Mouse (Mus musculus): ENCODE results near the gene Fbln7. TPM values are rescaled to one million over a fixed set of nuclear protein-coding genes. Genes with fewer than 3 reads are reported as not detected.

The Fbln7 gene
- total and polyA plus RNA-seq, 3 experiments, result not detected

DNA sequence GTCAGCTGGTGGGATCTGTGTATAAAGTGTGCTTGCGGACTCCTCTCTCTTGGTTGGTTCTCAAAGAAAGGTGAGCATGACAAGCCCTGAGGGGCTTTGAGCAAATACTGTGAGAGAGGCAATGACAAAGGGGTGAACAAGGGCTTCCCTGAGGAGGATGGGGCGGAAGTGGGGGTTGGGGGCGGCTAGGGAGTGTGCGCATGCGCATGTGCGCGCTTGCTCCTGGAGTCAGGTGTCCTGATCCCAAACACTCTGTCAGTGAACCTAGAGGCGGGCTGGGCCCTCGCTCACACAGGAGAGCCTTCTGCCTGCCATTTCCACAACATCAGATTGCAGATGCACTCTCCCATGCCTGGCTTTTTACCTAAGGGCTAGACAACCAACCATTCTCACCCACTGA lies 9.5 kb downstream of the Fbln7 start:
- Histone ChIP-seq H3K27me3 (ENCODE audit: control insufficient read depth in 1 of 2, insufficient read depth in 2 of 2, low read length in 2 of 2) (no peaks in the 10 kb centered on the region; a peak in 2 of 4 replicates), H3K79me2 (ENCODE audit: control insufficient read depth, insufficient read depth, low read length, poor library complexity) (no peaks in the 10 kb centered on the region), H3K4me1 (ENCODE audit: control insufficient read depth in 1 of 2, insufficient read depth in 2 of 2, low read length in 2 of 2) (no peaks in the 10 kb centered on the region), H3K27ac (ENCODE audit: control insufficient read depth, low read depth, low read length) (no peak overlapping the region), H3K36me3 (ENCODE audit: control insufficient read depth in 1 of 2, insufficient read depth in 2 of 2, low read length in 2 of 2) (no peaks in the 10 kb centered on the region), H3K9me3 (replicated peaks; ENCODE audit: insufficient read depth, low read length) (no peaks in the 10 kb centered on the region), H3K4me3 (ENCODE audit: control insufficient read depth in 1 of 2, insufficient read depth in 1 of 2, low read depth in 2 of 2, low read length in 2 of 2) (no peak overlapping the region), H3K9ac (ENCODE audit: control insufficient read depth, low read depth, low read length, poor library complexity, severe bottlenecking) (no peak overlapping the region)
- no peak for DNase-seq (ENCODE audit: low read depth, low spot score)
- no peak for TF ChIP-seq ETS1 (IDR thresholded peaks at IDR 0.05; ENCODE audit: low read depth, low read length)
- TF ChIP-seq MAFK (IDR thresholded peaks at IDR 0.05; ENCODE audit: borderline replicate concordance, low read depth, low read length), result no peak
- no peak for TF ChIP-seq POLR2AphosphoS5 (IDR thresholded peaks at IDR 0.05; ENCODE audit: borderline replicate concordance, low read depth, low read length)
- TF ChIP-seq MEF2A (IDR thresholded peaks at IDR 0.05; ENCODE audit: extremely low read depth, insufficient replicate concordance, low read depth, low read length, poor library complexity, severe bottlenecking), result no peak
- no peak for TF ChIP-seq NELFE (IDR thresholded peaks at IDR 0.05; ENCODE audit: low read depth, low read length)
- TF ChIP-seq JUND (IDR thresholded peaks at IDR 0.05; ENCODE audit: low read depth, low read length), result no peak
- TF ChIP-seq HCFC1 (IDR thresholded peaks at IDR 0.05; ENCODE audit: low read depth, low read length), result no peak
- TF ChIP-seq RAD21 (IDR thresholded peaks at IDR 0.05; ENCODE audit: low read depth, low read length), result no peak
- no peak for TF ChIP-seq NRF1 (IDR thresholded peaks at IDR 0.05; ENCODE audit: insufficient read depth, low read depth, low read length, poor library complexity, severe bottlenecking)
- TF ChIP-seq GATA1 (IDR thresholded peaks at IDR 0.05; ENCODE audit: low read depth, low read length), result no peak
- TF ChIP-seq POLR2AphosphoS2 (IDR thresholded peaks at IDR 0.05; ENCODE audit: low read length), result no peak
- TF ChIP-seq MAX (IDR thresholded peaks at IDR 0.05; ENCODE audit: low read length), result no peak
- no peak for TF ChIP-seq MAZ (IDR thresholded peaks at IDR 0.05; ENCODE audit: low read depth, low read length)
- no peak for TF ChIP-seq EP300 (IDR thresholded peaks at IDR 0.05; ENCODE audit: low read depth in 1 of 2, low read length in 2 of 2)

DNA sequence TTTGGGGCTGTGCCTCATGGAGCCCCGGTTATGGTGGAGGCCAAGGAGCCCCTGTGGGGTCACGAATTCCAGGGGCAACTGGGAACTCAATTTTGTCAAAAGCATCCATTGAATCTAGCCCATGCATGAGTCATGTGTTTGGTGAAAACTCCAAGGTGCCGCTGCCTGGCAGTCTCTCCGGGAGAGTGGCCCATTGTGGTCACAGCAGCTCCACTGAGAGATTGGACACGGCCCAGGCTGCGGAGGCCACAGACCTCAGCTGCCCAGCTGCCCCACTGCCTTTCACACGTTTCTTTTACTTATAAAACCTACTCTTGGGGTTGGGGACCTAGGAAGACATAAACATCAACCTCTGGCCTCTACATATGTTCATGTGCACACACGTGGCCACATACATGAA lies 12.7 kb downstream of the Fbln7 start:
- TF ChIP-seq USF1 (IDR thresholded peaks at IDR 0.05; ENCODE audit: low read depth, low read length) (no peak), SMC3 (IDR thresholded peaks at IDR 0.05; ENCODE audit: low read depth, low read length) (no peak), POLR2AphosphoS2 (IDR thresholded peaks at IDR 0.05; ENCODE audit: low read length) (no peak), KAT2A (conservative IDR thresholded peaks at IDR 0.05; ENCODE audit: low read depth, low read length) (no peak), ETS1 (IDR thresholded peaks at IDR 0.05; ENCODE audit: low read depth, low read length) (no peak), MEF2A (IDR thresholded peaks at IDR 0.05; ENCODE audit: extremely low read depth, insufficient replicate concordance, low read depth, low read length, poor library complexity, severe bottlenecking) (no peak), TCF12 (IDR thresholded peaks at IDR 0.05; ENCODE audit: low read depth, low read length) (no peak), MYB (IDR thresholded peaks at IDR 0.05; ENCODE audit: low read depth, low read length) (no peak), CHD2 (IDR thresholded peaks at IDR 0.05; ENCODE audit: low read length) (no peak), UBTF (IDR thresholded peaks at IDR 0.05; ENCODE audit: borderline replicate concordance, insufficient read depth, low read depth, low read length) (no peak), NELFE (IDR thresholded peaks at IDR 0.05; ENCODE audit: low read depth, low read length) (no peak), TAL1 (IDR thresholded peaks at IDR 0.05; ENCODE audit: low read length) (no peak), MAZ (IDR thresholded peaks at IDR 0.05; ENCODE audit: low read depth, low read length) (no peak), JUND (IDR thresholded peaks at IDR 0.05; ENCODE audit: low read depth, low read length) (no peak), ZKSCAN1 (IDR thresholded peaks at IDR 0.05; ENCODE audit: low read depth, low read length) (no peak), EP300 (IDR thresholded peaks at IDR 0.05; ENCODE audit: low read depth in 1 of 2, low read length in 2 of 2) (no peak), MAX (IDR thresholded peaks at IDR 0.05; ENCODE audit: low read length) (no peak), E2F4 (IDR thresholded peaks at IDR 0.05; ENCODE audit: borderline replicate concordance, low read depth, low read length) (no peak), POLR2A (IDR thresholded peaks at IDR 0.05; ENCODE audit: control insufficient read depth in 1 of 2, insufficient read depth in 1 of 2, low read depth in 1 of 2, low read length in 2 of 2, poor library complexity in 1 of 2) (no peak), ZNF384 (IDR thresholded peaks at IDR 0.05; ENCODE audit: low read depth, low read length) (no peak)
- Histone ChIP-seq H3K4me1 (ENCODE audit: control insufficient read depth in 1 of 2, insufficient read depth in 2 of 2, low read length in 2 of 2) (no peaks in the 10 kb centered on the region), H3K27ac (ENCODE audit: control insufficient read depth, low read depth, low read length) (no peak overlapping the region), H3K79me2 (ENCODE audit: control insufficient read depth, insufficient read depth, low read length, poor library complexity) (no peaks in the 10 kb centered on the region), H3K36me3 (ENCODE audit: control insufficient read depth in 1 of 2, insufficient read depth in 2 of 2, low read length in 2 of 2) (no peaks in the 10 kb centered on the region), H3K4me3 (ENCODE audit: control insufficient read depth in 1 of 2, insufficient read depth in 1 of 2, low read depth in 2 of 2, low read length in 2 of 2) (no peak overlapping the region), H3K27me3 (ENCODE audit: control insufficient read depth in 1 of 2, insufficient read depth in 2 of 2, low read length in 2 of 2) (no peaks in the 10 kb centered on the region; a peak in 1 of 4 replicates), H3K9me3 (replicated peaks; ENCODE audit: insufficient read depth, low read length) (no peaks in the 10 kb centered on the region), H3K9ac (ENCODE audit: control insufficient read depth, low read depth, low read length, poor library complexity, severe bottlenecking) (no peak overlapping the region)
- no peak for DNase-seq (ENCODE audit: low read depth, low spot score)
